Mouse (Mus musculus) limb, embryonic 14.5 days (tissue): ENCODE results near the gene Plekhm1. TPM values are rescaled to one million over a fixed set of nuclear protein-coding genes. Genes with fewer than 3 reads are reported as not detected.

Experiments used
- ATAC-seq: fragments of 200-750 bp; cut with Nextera tagmentation; 2 replicates; pipeline ENCODE4 v1.8.0; 2017; ENCODE audit warnings: low read depth, moderate number of reproducible peaks, moderate TSS enrichment; ENCODE audit not compliant: low FRiP score
- DNase-seq: peaks from one replicate; pipeline ENCODE4 v3.0.0-alpha.2; 2015; ENCODE audit warnings: low spot score
- H3K27ac ChIP-seq: fragments of 300-500 bp; sonication (generic); replicated peaks from 2 replicates; pipeline ENCODE4 v1.5.1; 2014; ENCODE audit warnings: low read depth, mild to moderate bottlenecking, low read length, moderate library complexity, mixed read lengths
- H3K27me3 ChIP-seq: fragments of 300-500 bp; sonication (generic); 2 replicates; pipeline ENCODE4 v1.6.1; 2014; ENCODE audit warnings: low read length, mixed read lengths; ENCODE audit not compliant: control insufficient read depth, insufficient read depth
- H3K36me3 ChIP-seq: fragments of 300-500 bp; sonication (generic); 2 replicates; pipeline ENCODE4 v1.6.1; 2014; ENCODE audit warnings: mild to moderate bottlenecking, low read length, moderate library complexity, mixed read lengths; ENCODE audit not compliant: control insufficient read depth, insufficient read depth
- H3K4me1 ChIP-seq: fragments of 300-500 bp; sonication (generic); 2 replicates; pipeline ENCODE4 v1.6.1; 2014; ENCODE audit warnings: antibody characterized with exemption, low read length, mixed read lengths; ENCODE audit not compliant: control insufficient read depth, insufficient read depth
- H3K4me2 ChIP-seq: fragments of 300-500 bp; sonication (generic); replicated peaks from 2 replicates; pipeline ENCODE4 v1.6.1; 2014; ENCODE audit warnings: low read depth, mild to moderate bottlenecking, low read length, moderate library complexity; ENCODE audit not compliant: severe bottlenecking
- H3K4me3 ChIP-seq: fragments of 300-500 bp; sonication (generic); replicated peaks from 2 replicates; pipeline ENCODE4 v1.5.1; 2014; ENCODE audit warnings: low read length
- H3K9ac ChIP-seq: fragments of 300-500 bp; sonication (generic); 2 replicates; pipeline ENCODE4 v1.6.1; 2014; ENCODE audit warnings: mild to moderate bottlenecking, low read depth, low read length, moderate library complexity; ENCODE audit not compliant: severe bottlenecking
- H3K9me3 ChIP-seq: fragments of 300-500 bp; sonication (generic); 2 replicates; pipeline ENCODE4 v1.6.1; 2016; ENCODE audit warnings: low read length; ENCODE audit not compliant: control insufficient read depth
- POLR2A ChIP-seq: fragments of 200-500 bp; IDR thresholded peaks from 2 replicates; pipeline ENCODE4 v1.8.0; 2012; ENCODE audit warnings: inconsistent platforms, mild to moderate bottlenecking, moderate library complexity, borderline replicate concordance; ENCODE audit not compliant: insufficient read depth, insufficient read length; ENCODE audit errors: extremely low read depth
- WGBS: fragments of 180-500 bp; shearing (Covaris S2); extraction: QIAGEN DNeasy Blood & Tissue Kit; methylation state at CpG from one replicate; pipeline ENCODE4 v1.1.7; 2014; 5-methylcytosine and 5-hydroxymethylcytosine counted together
- polyA plus RNA-seq, 2 experiments: library from polyadenylated mRNA; depleted of rRNA in 1 of 2; stranded (reverse) in 1 of 2; unstranded in 1 of 2; fragments of >200 nt; fragmentation: Nextera tagmentation in 1 of 2; extraction: Ambion mirVana in 1 of 2; gene quantifications; 2 replicates each; pipeline versions ENCODE4 v1.2.1 to v1.2.3; 2012 to 2014

Gene Plekhm1
- polyA plus RNA-seq, 2 experiments: 9.6 to 11.8 TPM

DNA sequence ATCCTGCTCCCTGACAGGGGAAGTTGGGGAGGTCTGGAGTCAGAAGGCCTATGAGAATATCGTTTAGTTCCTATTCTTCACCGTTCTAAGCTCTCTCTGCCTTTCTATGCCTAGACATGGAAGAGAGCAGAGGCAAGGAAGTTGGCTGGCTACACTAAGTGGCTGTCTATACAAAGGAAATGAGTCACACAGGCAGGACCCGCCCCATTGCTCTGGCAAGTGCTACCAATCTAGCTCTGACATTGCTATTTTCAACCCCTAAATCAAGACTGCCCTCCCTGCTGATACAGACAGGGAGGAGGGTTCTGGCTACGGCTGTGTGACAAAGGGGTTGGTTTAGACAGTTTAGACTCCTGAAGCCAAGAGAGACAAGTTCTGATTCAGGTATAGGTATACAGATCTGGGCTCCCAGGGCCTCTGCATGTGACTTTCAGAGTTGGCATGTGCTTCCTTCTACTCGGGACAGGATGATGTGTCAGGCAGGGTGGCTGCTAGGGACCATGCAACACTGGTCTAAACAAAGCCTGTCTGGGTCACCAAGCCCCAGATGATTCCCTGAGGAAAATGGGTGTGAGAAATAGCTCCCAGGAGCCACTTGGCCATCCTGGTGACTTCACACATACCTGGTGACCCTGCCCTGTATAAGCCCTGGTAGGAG lies 30.4 kb downstream of the Plekhm1 start:
- 72% methylated on average over 5 of the region's 5 CpGs for WGBS
- Histone ChIP-seq H3K9me3 (no peaks in the 10 kb centered on the region), H3K27ac (no peak overlapping the region), H3K4me2 (no peak overlapping the region), H3K4me3 (no peak overlapping the region), H3K27me3 (no peaks in the 10 kb centered on the region), H3K36me3 (peaks cover 26% of the 10 kb centered on the region), H3K4me1 (no peaks in the 10 kb centered on the region), H3K9ac (no peak overlapping the region)
- TF ChIP-seq POLR2A: no peak
- no peak for ATAC-seq
- no peak for DNase-seq

DNA sequence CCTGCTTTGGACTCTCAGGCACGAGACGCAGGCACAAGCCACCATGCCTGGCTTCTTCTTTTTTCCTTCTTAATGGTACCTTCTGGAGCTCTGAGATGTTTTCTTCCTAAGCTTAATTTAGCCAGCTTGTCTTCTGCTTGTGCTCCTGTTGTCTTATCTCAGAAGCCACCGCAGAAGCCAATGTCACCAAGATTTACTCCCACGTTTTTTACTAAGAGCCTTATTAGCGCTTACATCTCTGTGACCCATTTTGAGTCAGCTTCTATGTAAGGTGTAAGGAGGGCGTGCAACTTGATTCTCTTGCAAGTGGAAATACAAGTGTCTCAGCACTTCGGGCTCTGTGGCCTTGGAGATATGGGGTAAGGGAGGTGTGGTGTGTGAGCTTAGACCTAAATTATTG lies 31.0 kb downstream of the Plekhm1 start:
- Histone ChIP-seq H3K4me2 (no peak overlapping the region), H3K36me3 (peaks cover 26% of the 10 kb centered on the region), H3K9me3 (no peaks in the 10 kb centered on the region), H3K4me3 (no peak overlapping the region), H3K27ac (no peak overlapping the region), H3K27me3 (no peaks in the 10 kb centered on the region), H3K9ac (no peak overlapping the region), H3K4me1 (no peaks in the 10 kb centered on the region)
- ATAC-seq: no peak
- 85% methylated on average over 7 of the region's 7 CpGs for WGBS
- no peak for TF ChIP-seq POLR2A
- no peak for DNase-seq

DNA sequence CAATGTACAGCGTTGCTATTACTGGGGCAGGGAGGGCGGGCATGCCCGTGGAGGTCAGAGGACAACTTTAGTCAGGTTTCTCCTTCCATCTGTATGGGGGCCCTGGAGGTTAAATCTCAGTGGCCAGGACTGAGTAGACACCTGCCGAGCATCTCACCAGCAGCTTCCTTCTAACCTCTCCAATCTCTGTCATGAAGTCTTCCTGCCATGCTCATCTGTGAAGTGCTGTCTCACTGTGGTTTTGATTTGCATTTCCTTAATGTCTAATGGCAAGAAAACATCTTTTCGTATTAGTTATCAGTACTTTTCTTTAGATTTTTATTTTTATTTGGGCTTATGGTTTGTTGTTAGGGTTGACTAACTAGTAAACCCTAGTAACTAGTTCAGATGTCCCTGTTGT lies 32.0 kb downstream of the Plekhm1 start:
- no peak for TF ChIP-seq POLR2A
- no peak overlapping the region for H3K4me2 ChIP-seq
- ATAC-seq (no peak), DNase-seq (no peak)
- no peaks in the 10 kb centered on the region for H3K27me3 ChIP-seq
- H3K27ac ChIP-seq: no peak overlapping the region
- H3K36me3 ChIP-seq: peaks cover 37% of the 10 kb centered on the region
- H3K4me1 ChIP-seq: no peaks in the 10 kb centered on the region
- no peak overlapping the region for H3K9ac ChIP-seq
- no peak overlapping the region for H3K4me3 ChIP-seq
- H3K9me3 ChIP-seq: no peaks in the 10 kb centered on the region
- WGBS: 91% methylated on average over 5 of the region's 5 CpGs

DNA sequence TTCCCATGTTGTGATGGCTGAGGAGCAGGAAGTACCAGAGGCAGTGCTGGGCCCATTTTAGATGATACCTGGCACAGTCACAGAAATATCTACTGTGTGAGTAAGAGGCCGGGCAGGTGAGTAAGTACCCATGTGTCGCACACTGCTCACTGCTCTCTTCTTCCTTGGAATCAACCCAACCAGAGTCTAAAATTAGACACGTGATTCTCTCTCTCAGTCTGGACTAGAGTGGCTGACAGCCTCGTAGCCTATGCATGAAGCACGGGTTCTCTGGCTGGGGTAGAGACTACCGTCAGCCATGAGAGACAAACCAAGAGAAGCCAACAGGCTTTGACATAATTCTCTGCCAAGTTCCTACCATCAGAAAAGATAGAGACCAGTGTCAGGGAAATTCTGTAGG lies 34.1 kb downstream of the Plekhm1 start:
- no peak for TF ChIP-seq POLR2A
- Histone ChIP-seq H3K27me3 (no peaks in the 10 kb centered on the region), H3K27ac (no peak overlapping the region), H3K9me3 (no peaks in the 10 kb centered on the region), H3K4me1 (no peaks in the 10 kb centered on the region), H3K4me2 (no peak overlapping the region), H3K9ac (no peak overlapping the region), H3K36me3 (peaks cover 56% of the 10 kb centered on the region), H3K4me3 (no peak overlapping the region)
- ATAC-seq (no peak), DNase-seq (no peak)
- WGBS: 89% methylated on average over 6 of the region's 6 CpGs

DNA sequence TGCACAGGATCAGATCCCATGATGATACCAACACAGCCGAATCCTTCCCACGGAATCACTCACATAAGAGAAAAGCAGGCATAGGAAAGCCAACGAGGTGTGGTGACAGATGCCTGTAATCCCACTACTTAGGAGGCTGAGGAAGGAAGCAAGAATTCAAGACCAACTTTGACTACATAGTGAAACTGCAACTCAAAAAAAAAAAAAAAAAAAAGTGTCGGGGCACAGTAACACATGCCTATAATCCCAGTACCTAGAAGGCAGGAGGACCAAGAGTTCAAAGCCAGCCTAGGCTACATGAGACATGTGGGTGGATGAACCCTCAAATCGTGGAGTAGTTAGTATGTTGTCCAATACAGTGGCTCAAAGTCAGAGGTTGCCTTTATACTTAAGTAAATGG lies 36.7 kb downstream of the Plekhm1 start:
- DNase-seq (no peak), ATAC-seq (no peak)
- peaks cover 65% of the 10 kb centered on the region for H3K36me3 ChIP-seq
- no peaks in the 10 kb centered on the region for H3K4me1 ChIP-seq
- H3K9ac ChIP-seq: no peak overlapping the region
- no peak overlapping the region for H3K27ac ChIP-seq
- TF ChIP-seq POLR2A: no peak
- H3K4me3 ChIP-seq: no peak overlapping the region
- H3K27me3 ChIP-seq: no peaks in the 10 kb centered on the region
- WGBS: 82% methylated on average over 5 of the region's 5 CpGs
- no peaks in the 10 kb centered on the region for H3K9me3 ChIP-seq
- H3K4me2 ChIP-seq: no peak overlapping the region

DNA sequence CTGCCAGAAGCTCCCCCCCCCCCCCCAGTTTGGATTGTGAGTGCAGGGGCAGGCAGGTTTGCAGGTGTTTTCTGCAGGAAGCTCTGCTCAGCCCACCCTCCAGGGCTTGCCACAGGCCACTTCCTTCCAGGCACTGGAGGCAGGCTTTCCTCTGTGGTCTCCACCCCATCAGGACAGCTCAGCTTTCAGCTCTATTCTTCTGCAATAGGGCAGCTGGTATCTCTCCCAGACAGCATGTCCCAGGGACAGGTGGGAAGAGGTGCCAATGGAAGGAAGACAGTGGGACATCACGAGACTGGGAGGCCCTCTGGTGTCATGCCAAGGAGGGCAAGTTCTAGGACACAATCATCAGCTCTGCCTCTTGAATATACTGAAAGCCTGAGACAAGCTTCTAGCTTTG lies 37.2 kb downstream of the Plekhm1 start:
- Histone ChIP-seq H3K27me3 (no peaks in the 10 kb centered on the region), H3K27ac (no peak overlapping the region), H3K4me2 (no peak overlapping the region), H3K9me3 (no peaks in the 10 kb centered on the region), H3K36me3 (peaks cover 65% of the 10 kb centered on the region), H3K4me1 (no peaks in the 10 kb centered on the region), H3K4me3 (no peak overlapping the region), H3K9ac (no peak overlapping the region)
- no peak for ATAC-seq
- DNase-seq: no peak
- WGBS: 71% methylated on average over 1 of the region's 1 CpGs
- TF ChIP-seq POLR2A: no peak
